Mouse (Mus musculus) fibroblast of lung, adult 2 months (primary cell): ENCODE results near the gene Cdh4.

Source experiments
- DNase-seq: peaks from one replicate; pipeline ENCODE4 v3.0.0-alpha.2; 2011; ENCODE audit warnings: low read depth

Cdh4 gene

GRCm38 (mm10) chr2:179538535-179538934, 96.3 kb downstream of the Cdh4 start:
- no peak for DNase-seq

DNA sequence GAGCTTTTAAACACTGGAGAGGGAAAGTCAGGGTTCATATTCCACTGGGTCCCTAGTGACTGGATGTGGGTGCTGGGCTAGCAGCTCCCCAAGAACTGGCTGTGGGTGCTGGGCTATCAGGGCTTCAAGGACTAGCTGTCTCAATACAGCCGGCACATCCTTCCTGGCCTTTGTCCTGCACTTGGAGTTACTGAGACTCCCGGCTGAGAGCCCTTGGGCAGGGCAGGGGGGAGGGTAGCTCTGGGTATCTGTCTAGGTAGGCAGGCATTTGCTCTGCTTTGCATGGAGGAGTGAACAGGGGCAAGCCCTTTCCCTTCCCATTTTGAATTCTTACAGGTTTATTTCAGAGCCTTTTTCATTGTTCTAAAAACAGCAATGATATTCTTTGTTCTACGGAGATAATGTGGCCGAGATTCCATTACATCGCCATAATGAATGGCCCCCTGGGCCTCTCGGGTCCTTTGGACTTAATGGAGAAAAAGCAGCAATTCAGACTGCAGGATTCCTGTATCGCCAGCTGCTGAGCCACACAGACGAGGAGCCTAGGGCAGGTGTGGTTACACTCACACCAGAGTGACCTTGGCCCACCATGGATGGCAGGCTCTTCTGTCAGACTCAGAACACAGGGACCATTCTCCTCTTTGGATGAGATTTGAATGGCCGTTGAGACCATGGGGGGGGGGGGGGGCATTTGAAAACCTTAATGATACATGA, 97.5 kb downstream of the Cdh4 start:
- DNase-seq, result no peak

DNA sequence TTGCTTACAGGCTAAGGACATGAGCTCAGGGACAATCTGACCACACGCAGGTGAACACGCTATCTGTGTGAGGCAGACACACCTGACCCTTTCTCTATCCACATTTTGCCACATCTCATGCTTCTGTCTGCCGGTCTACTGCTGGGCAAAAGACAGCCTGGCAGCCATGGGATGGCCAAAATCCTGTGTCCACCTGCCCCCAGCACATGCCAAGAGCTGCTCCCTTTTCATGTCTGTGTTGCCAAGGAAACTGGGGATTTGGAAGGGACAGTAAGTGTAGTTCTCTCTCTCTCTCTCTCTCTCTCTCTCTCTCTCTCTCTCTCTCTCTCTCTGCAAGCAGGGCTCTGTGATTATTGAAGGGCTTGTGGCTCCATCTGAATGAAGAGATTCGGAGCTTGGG, 98.9 kb downstream of the Cdh4 start:
- no peak for DNase-seq

DNA sequence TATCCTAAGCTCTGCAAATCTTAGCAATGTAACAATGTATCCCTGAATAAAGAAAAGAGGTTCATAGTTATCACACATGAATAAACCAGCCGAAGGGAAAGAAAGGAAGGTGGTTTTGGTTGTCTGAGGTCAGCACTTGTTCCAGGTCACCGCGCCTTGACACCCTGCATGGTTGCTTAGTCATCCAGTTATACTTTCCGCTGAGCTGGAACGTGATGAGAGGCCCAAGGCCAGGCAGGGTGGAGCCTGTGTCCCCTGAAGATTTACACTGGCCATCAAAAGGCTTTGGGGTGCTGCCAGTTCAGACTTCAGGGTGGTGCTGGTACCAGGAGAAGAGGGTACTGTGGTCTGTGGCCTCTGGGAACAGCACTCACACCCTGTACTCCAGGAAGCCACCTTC, 105.4 kb downstream of the Cdh4 start:
- no peak for DNase-seq

DNA sequence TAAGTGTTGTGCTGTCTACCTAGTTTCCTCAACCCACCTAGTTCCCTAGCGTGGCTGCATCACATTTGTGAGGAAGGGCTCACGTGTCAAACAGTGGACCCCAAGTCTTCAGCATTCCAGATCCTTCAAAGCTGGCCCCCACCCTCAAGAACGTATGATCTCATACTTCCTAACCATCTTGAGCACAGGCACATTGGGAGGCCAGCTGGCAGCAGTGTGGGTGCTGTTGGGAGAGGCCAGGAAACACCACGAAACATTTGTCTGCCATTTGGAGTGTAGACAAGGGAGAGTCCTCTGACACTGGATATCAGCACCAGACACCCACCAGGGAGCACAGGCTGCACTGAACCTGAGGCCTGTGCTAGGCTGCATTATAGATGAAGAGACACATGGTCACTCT, 113.7 kb downstream of the Cdh4 start:
- no peak for DNase-seq

- no peak for DNase-seq
Measured at GRCm38 (mm10) chr2:179562350-179562749, 120.1 kb downstream of the Cdh4 start.

GRCm38 (mm10) chr2:179565611-179566010, 123.4 kb downstream of the Cdh4 start:
- DNase-seq, result no peak

DNA sequence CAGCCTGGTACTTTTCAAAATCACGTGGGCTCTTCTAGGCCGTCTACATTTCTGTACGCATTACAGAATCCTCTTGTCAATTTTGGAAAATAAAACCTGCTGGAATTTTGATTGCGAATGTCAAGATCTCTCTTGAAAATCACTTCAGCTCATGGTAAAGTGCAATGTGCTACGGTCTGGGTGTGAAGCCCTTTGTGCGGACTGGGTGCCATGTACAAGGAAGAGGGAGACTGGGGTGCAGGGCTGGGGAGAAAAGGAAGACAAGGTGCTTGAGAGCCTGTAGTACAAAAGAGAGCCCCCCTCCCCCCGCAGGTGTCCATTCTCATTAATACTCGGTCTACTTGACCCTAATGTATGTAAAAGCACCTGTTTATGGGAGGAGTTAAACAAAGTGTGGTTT, 125.7 kb downstream of the Cdh4 start:
- DNase-seq, result no peak

DNA sequence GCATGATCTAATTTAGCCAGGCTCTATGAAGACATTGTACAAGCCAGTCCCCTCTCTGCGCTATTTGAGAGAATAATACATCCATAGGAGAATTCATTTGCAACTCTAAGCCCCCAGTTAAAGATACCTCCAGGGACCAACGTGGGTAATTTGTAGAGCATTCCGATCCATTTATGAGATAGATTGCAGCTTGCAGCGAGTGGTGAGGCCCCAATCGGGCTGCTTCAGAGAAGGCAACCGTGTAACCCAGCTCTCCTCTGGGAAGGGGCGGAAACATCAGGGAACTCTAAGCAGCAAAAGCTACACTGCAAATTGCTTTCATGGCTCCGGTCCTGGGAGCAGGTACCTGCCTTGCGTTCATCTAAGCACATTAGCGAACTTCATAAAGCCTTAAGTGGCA, 126.9 kb downstream of the Cdh4 start:
- no peak for DNase-seq

DNA sequence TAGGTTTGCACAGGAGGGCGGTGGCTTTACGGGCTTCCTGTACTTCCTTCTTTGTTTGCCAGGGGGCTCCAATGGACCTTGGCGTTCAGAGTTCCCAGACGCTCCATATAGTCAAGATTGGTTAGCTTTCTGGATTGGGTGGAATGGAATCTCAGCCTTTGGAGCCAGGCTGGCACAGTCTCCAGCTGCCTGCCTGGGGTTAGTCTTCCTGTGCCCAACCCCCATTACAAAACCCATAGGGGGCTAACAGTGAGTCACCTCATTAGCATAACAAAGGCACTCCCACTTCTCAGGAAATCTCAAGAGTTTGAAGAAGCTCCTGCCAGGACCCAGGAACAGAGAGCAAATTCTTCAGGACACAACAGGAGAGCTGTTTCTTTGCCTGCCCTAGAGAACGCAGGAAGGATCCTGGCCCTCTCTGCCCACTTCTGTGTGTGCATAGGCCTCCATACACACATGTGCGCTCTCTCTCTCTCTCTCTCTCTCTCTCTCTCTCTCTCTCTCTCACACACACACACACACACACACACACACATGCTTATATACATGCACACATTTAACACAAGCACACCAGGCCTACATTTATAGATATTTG, 129.0 kb downstream of the Cdh4 start:
- DNase-seq, result no peak

DNA sequence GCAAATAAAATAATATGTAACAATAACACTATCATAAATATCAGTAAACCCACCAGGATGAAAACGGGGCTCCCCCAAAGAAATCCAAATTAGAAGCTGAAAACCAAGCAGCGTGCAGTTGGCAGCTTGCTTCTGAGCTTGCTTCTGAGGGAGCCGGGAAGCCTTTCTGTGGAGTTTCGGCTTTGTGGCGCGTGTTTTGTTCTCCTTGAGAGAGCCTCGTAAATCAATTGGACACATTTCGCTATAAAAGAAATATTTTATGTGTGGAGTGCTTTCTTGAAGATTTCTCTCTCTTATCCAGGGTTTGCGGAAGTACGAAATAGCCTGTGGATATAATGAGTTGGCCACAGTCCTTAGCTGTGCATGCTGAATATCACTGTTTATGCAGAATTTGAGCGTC, 131.1 kb downstream of the Cdh4 start:
- no peak for DNase-seq

DNA sequence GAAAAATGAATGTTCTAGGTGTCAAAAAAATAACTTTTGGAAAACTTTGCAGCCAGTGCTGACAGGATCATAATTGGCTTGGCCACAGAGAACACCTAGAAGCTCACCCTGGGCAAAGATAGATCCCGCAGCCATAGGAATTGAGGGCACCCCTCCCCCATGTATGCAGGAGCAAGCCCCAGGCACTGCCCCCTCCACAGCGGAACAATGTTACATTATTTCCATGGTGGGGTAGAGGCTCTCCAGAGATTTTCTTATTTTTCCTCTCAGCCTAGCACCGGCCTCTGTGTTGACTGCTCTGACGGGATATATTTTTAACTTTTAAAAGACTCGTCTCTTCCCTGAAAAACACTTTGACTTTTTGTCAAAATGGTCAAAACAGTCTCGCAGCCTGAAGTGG, 131.6 kb downstream of the Cdh4 start:
- DNase-seq, result no peak

GRCm38 (mm10) chr2:179575585-179575984, 133.4 kb downstream of the Cdh4 start:
- DNase-seq, result no peak

- DNase-seq, result no peak
Measured at GRCm38 (mm10) chr2:179576221-179576620, 134.0 kb downstream of the Cdh4 start.

DNA sequence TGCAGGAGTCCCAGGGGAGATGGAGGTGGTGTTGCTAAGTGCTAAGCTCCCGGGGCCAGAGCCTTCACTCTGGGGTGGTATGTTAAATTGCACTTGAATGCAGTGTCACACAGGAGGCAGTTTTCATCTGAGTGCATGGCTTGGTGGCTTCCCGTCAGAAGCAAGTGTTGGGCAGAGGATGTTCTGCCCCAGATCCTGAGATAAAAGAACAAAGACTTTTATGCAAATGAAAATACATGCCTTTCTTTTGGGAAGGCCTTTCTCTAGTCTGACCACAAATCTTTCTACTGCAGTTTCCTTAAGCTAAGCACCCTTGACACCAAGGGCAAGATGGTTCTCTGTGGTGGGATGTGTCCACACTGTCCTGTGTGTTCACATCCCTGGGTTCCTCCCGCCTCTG, 136.1 kb downstream of the Cdh4 start:
- no peak for DNase-seq

- DNase-seq, result no peak
Measured at GRCm38 (mm10) chr2:179578842-179579241, 136.6 kb downstream of the Cdh4 start.

DNA sequence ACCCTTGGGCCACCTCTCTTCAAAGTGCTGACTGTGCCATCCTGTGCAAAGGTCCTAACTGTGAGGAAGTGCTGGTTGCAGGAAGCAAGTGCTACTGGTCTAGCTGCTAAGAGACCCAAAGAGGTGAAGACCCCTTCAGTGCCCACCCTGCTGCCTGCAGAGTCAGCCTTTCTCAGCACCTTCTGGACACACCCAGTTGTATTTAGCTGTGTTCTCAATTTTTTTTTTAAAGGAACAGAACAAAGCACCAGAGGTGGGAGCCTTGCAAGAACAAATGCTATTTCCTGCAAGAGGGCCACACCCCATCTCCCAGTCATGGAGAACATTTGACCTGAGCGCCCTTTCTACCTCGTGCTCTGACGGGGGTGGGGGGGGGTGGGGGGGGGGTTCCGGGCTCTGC, 138.2 kb downstream of the Cdh4 start:
- no peak for DNase-seq

DNA sequence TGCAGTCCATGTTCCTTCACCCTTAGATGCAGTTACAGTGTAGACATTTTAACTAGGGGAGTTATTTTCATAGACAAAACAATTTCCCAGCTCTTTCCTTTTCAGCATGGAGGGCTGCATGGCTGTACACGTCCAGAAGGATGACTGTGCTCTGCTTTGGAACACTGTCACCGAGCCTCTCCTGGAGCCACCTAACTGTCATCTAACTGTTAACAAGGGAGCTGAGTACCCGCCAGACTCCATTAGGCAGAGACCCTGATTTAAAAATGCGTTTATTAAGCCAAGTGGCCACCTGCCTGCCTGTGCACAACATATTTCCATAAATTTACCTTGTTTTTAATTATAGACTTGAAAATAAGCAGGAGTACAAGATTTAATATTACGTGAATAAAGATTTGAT, 138.8 kb downstream of the Cdh4 start:
- DNase-seq, result no peak

GRCm38 (mm10) chr2:179582966-179583365, 140.7 kb downstream of the Cdh4 start:
- no peak for DNase-seq

GRCm38 (mm10) chr2:179584672-179585071, 142.4 kb downstream of the Cdh4 start:
- DNase-seq, result no peak

DNA sequence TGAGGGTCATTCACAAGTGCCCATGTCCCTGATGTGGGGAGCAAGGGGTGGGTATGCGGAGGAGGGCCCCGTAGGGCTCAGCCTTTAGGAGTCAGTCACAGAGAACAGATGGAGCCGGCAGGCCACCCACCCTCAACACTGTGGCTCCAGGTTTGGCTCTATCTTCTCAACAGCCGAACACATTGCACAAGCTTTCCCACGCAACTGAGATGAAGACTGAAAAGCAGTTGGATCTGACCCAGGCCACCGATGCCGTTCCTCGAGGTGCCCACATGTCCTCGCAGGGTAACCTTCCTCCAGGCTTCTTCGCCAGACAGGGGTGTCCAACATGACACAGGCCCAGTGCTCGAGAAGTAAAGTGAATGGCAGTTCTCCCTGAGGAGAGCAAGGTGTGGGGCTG, 144.2 kb downstream of the Cdh4 start:
- no peak for DNase-seq

GRCm38 (mm10) chr2:179587069-179587468, 144.8 kb downstream of the Cdh4 start:
- no peak for DNase-seq

DNA sequence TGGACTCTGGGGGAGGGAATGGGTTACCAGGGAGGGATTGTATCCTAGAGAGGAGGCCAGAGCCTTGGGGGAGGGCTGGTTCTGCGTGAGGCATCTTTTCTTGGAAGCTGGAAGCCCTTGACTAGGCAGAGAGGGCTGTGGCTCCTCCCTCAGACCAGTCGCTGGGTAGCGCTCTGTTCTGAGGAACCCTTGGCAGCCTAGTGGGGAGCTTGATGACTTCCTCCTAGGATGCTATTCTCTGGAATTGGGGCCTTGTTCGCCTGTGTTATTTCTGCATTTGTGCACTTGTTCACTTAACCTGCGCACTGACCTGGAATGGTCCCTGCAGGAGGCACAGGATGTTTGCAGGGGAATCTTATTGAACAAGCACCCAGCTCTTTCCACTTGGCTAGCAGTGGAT, 149.4 kb downstream of the Cdh4 start:
- no peak for DNase-seq

DNA sequence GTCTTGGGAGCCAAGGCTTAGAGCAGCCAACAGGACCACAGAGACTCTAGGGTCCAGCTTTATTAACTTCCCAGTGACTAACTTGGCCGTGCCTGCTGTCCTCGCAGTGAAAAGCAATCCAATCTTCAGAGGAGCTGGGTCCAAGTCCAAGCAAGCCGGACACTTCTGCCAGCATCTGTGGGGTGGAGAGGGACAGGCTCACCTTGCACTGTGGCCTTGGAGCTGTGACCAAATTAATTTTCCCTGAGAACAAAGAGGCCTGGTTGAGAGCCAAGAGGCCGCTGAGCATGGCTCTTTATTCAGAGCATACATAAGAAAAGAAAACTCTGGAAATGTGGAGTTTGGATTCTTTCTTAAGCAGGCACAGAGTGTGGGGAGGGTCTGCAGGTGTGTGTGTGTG, 152.8 kb downstream of the Cdh4 start:
- DNase-seq, result no peak
